Mouse (Mus musculus): Measurements from ENCODE around the gene Gmpr.

DNA sequence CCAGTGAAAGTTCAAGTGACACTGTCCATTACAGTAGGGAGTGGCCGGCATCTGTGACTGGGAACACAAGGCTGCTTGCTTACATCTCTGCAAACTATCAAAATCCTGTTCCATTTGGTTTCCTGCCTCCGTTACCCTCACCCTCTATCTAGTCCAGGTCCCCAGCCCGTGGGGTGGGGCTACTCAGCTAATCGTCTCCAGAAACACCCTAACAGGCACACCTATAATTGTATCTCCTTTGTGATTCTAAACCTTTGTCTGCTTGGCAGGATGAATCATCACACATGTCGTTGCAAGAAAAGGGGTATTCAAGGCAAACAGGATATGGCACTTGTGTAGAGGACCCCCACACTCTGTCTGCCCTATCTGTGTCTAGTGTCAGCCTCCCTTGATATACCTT is 40.3 kb downstream of the Gmpr start:
- TF ChIP-seq CTCF (IDR thresholded peaks at IDR 0.05; ENCODE audit: low read depth) (no peak), EP300 (IDR thresholded peaks at IDR 0.05; ENCODE audit: low read depth) (no peak)
